Mouse (Mus musculus) kidney, embryonic 15.5 days (tissue): Measurements from ENCODE around the gene Tnfsf18. TPM values are rescaled to one million over a fixed set of nuclear protein-coding genes. Genes with fewer than 3 reads are reported as not detected.
A peak's percentile ranks its signal among the peaks of the same experiment; 100 is the strongest.

ENCODE experiments used
- ATAC-seq: fragments of 200-750 bp; cut with Nextera tagmentation; replicated peaks from 2 replicates; pipeline ENCODE4 v1.8.0; 2017; ENCODE audit warnings: moderate TSS enrichment; ENCODE audit not compliant: low FRiP score
- H3K27ac ChIP-seq: fragments of 300-500 bp; sonication (generic); 2 replicates; pipeline ENCODE4 v1.5.1; 2015; ENCODE audit warnings: mild to moderate bottlenecking, inconsistent platforms
- H3K27me3 ChIP-seq: fragments of 300-500 bp; sonication (generic); 2 replicates; pipeline ENCODE4 v1.6.1; 2015; ENCODE audit warnings: inconsistent platforms
- H3K36me3 ChIP-seq: fragments of 300-500 bp; sonication (generic); 2 replicates; pipeline ENCODE4 v1.6.1; 2015; ENCODE audit warnings: inconsistent platforms
- H3K4me1 ChIP-seq: fragments of 300-500 bp; sonication (generic); 2 replicates; pipeline ENCODE4 v1.6.1; 2015; ENCODE audit warnings: inconsistent platforms
- H3K4me2 ChIP-seq: fragments of 300-500 bp; sonication (generic); 2 replicates; pipeline ENCODE4 v1.6.1; 2015; ENCODE audit warnings: moderate library complexity, mild to moderate bottlenecking, inconsistent platforms
- H3K4me3 ChIP-seq: fragments of 300-500 bp; sonication (generic); replicated peaks from 2 replicates; pipeline ENCODE4 v1.5.1; 2015; ENCODE audit warnings: mild to moderate bottlenecking, inconsistent platforms
- H3K9ac ChIP-seq: fragments of 300-500 bp; sonication (generic); 2 replicates; pipeline ENCODE4 v1.6.1; 2015; ENCODE audit warnings: mild to moderate bottlenecking, inconsistent platforms
- H3K9me3 ChIP-seq: fragments of 300-500 bp; sonication (generic); replicated peaks from 2 replicates; pipeline ENCODE4 v1.6.1; 2016; ENCODE audit warnings: inconsistent platforms
- WGBS: fragments of 180-500 bp; shearing (Covaris S2); methylation state at CpG from one replicate; pipeline ENCODE4 v1.1.7; 2015; ENCODE audit warnings: mixed read lengths; 5-methylcytosine and 5-hydroxymethylcytosine counted together
- polyA plus RNA-seq: library from polyadenylated mRNA; unstranded; fragments of >200 nt; fragmentation: Nextera tagmentation; extraction: Ambion mirVana; gene quantifications from 2 replicates; pipeline ENCODE4 v1.2.1, GENCODE M21; 2015

Tnfsf18 gene
- polyA plus RNA-seq, 1 experiment from 2014 or later, result 0.17 TPM

- Histone ChIP-seq H3K4me1 (no peaks in the 10 kb centered on the region), H3K27me3 (no peaks in the 10 kb centered on the region), H3K27ac (no peak overlapping the region), H3K9me3 (no peaks in the 10 kb centered on the region), H3K9ac (no peak overlapping the region), H3K36me3 (no peaks in the 10 kb centered on the region), H3K4me2 (no peak overlapping the region), H3K4me3 (no peak overlapping the region)
- 86% methylated on average over 4 of the region's 4 CpGs for WGBS
- ATAC-seq, result no peak
Observed at GRCm38 (mm10) chr1:161500811-161501146, 6.3 kb downstream of the Tnfsf18 start.

- Histone ChIP-seq H3K27me3 (no peaks in the 10 kb centered on the region), H3K9ac (no peak overlapping the region), H3K36me3 (no peaks in the 10 kb centered on the region), H3K9me3 (no peaks in the 10 kb centered on the region), H3K4me1 (0 out of 2 replicates have a peak, but pooled peaks cover 6% of the 10 kb centered on the region), H3K4me2 (no peak overlapping the region), H3K4me3 (no peak overlapping the region), H3K27ac (no peak overlapping the region)
- WGBS, result 86% methylated on average over 4 of the region's 4 CpGs
- no peak for ATAC-seq
Observed at GRCm38 (mm10) chr1:161506317-161506716, 11.9 kb downstream of the Tnfsf18 start.

GRCm38 (mm10) chr1:161507623-161508047 is 13.2 kb downstream of the Tnfsf18 start:
- WGBS, result 32% methylated on average over 3 of the region's 3 CpGs
- peak overlapping the region; percentile 45; the same call in 1 of the 2 replicates for H3K27ac ChIP-seq

GRCm38 (mm10) chr1:161517355-161517754 is 22.9 kb downstream of the Tnfsf18 start:
- H3K27me3 ChIP-seq, result no peaks in the 10 kb centered on the region
- no peak overlapping the region for H3K27ac ChIP-seq
- no peak overlapping the region for H3K4me2 ChIP-seq
- H3K4me3 ChIP-seq, result no peak overlapping the region
- no peak overlapping the region for H3K9ac ChIP-seq
- WGBS, result 80% methylated on average over 3 of the region's 3 CpGs
- no peaks in the 10 kb centered on the region for H3K36me3 ChIP-seq
- ATAC-seq, result no peak
- H3K4me1 ChIP-seq, result no peaks in the 10 kb centered on the region
- H3K9me3 ChIP-seq, result no peaks in the 10 kb centered on the region

More at GRCm38 (mm10) chr1:161507623-161508047, 13.2 kb downstream of the Tnfsf18 start:
- Histone ChIP-seq H3K9ac (no peak overlapping the region), H3K27me3 (no peaks in the 10 kb centered on the region), H3K4me2 (no peak overlapping the region), H3K4me1 (0 out of 2 replicates have a peak, but pooled peaks cover 6% of the 10 kb centered on the region), H3K9me3 (no peaks in the 10 kb centered on the region), H3K36me3 (no peaks in the 10 kb centered on the region), H3K4me3 (no peak overlapping the region)
- ATAC-seq, result peak; percentile 52

- H3K4me2 ChIP-seq, result no peak overlapping the region
- H3K27ac ChIP-seq, result no peak overlapping the region
- no peak for ATAC-seq
- no peaks in the 10 kb centered on the region for H3K4me1 ChIP-seq
- no peaks in the 10 kb centered on the region for H3K36me3 ChIP-seq
- no peaks in the 10 kb centered on the region for H3K27me3 ChIP-seq
- 64% methylated on average over 1 of the region's 1 CpGs for WGBS
- no peaks in the 10 kb centered on the region for H3K9me3 ChIP-seq
- no peak overlapping the region for H3K4me3 ChIP-seq
- no peak overlapping the region for H3K9ac ChIP-seq
Observed at GRCm38 (mm10) chr1:161520223-161520622, 25.8 kb downstream of the Tnfsf18 start.

- ATAC-seq, result no peak
- Histone ChIP-seq H3K4me1 (no peaks in the 10 kb centered on the region), H3K9ac (no peak overlapping the region), H3K27ac (no peak overlapping the region), H3K27me3 (no peaks in the 10 kb centered on the region), H3K4me3 (no peak overlapping the region), H3K36me3 (no peaks in the 10 kb centered on the region), H3K4me2 (no peak overlapping the region), H3K9me3 (no peaks in the 10 kb centered on the region)
- WGBS, result 88% methylated on average over 1 of the region's 1 CpGs
Observed at GRCm38 (mm10) chr1:161528173-161528572, 33.7 kb downstream of the Tnfsf18 start.

GRCm38 (mm10) chr1:161550596-161551095 is 56.2 kb downstream of the Tnfsf18 start:
- H3K4me1 ChIP-seq, result no peaks in the 10 kb centered on the region
- ATAC-seq, result no peak
- H3K4me2 ChIP-seq, result no peak overlapping the region
- WGBS, result 81% methylated on average over 5 of the region's 5 CpGs
- no peak overlapping the region for H3K9ac ChIP-seq
- no peak overlapping the region for H3K27ac ChIP-seq
- H3K36me3 ChIP-seq, result no peaks in the 10 kb centered on the region
- H3K27me3 ChIP-seq, result no peaks in the 10 kb centered on the region
- H3K4me3 ChIP-seq, result no peak overlapping the region
- H3K9me3 ChIP-seq, result no peaks in the 10 kb centered on the region

- H3K27ac ChIP-seq, result no peak overlapping the region
- H3K36me3 ChIP-seq, result no peaks in the 10 kb centered on the region
- H3K4me3 ChIP-seq, result no peak overlapping the region
- 63% methylated on average over 2 of the region's 2 CpGs for WGBS
- no peak overlapping the region for H3K4me2 ChIP-seq
- H3K27me3 ChIP-seq, result no peaks in the 10 kb centered on the region
- no peak overlapping the region for H3K9ac ChIP-seq
- ATAC-seq, result no peak
- H3K4me1 ChIP-seq, result no peaks in the 10 kb centered on the region
- H3K9me3 ChIP-seq, result no peaks in the 10 kb centered on the region
Observed at GRCm38 (mm10) chr1:161552098-161552497, 57.6 kb downstream of the Tnfsf18 start.

Other genes starting within 250 kb of the Tnfsf18 start
- gene Prdx6, start 243.4 kb upstream of the Tnfsf18 start, polyA plus RNA-seq, result 489 and 496 TPM in 2 replicates
- gene Tnfsf4, start 99.2 kb upstream of the Tnfsf18 start, polyA plus RNA-seq, result 0.08 and 0.12 TPM in 2 replicates